Mouse (Mus musculus) midbrain, embryonic 14.5 days (tissue): ENCODE measurements around the gene Ppip5k1. TPM values are rescaled to one million over a fixed set of nuclear protein-coding genes. Genes with fewer than 3 reads are reported as not detected.
A peak's percentile ranks its signal among the peaks of the same experiment; 100 is the strongest.

Source experiments
- ATAC-seq: fragments of 200-750 bp; cut with Nextera tagmentation; 2 replicates; pipeline ENCODE4 v1.8.0; 2017; ENCODE audit warnings: moderate number of reproducible peaks, moderate library complexity; ENCODE audit not compliant: low FRiP score, low TSS enrichment
- DNase-seq: peaks from one replicate; pipeline ENCODE4 v3.0.0-alpha.2; 2015
- H3K27ac ChIP-seq: fragments of 300-500 bp; sonication (generic); replicated peaks from 2 replicates; pipeline ENCODE4 v1.5.1; 2014; ENCODE audit warnings: mild to moderate bottlenecking, low read depth, low read length, moderate library complexity
- H3K27me3 ChIP-seq: fragments of 300-500 bp; sonication (generic); 2 replicates; pipeline ENCODE4 v1.6.1; 2014; ENCODE audit warnings: low read length, control low read depth, mixed read lengths; ENCODE audit not compliant: control insufficient read depth, insufficient read depth
- H3K36me3 ChIP-seq: fragments of 300-500 bp; sonication (generic); 2 replicates; pipeline ENCODE4 v1.6.1; 2014; ENCODE audit warnings: low read length, control low read depth; ENCODE audit not compliant: control insufficient read depth, insufficient read depth
- H3K4me1 ChIP-seq: fragments of 300-500 bp; sonication (generic); 2 replicates; pipeline ENCODE4 v1.6.1; 2014; ENCODE audit warnings: mild to moderate bottlenecking, antibody characterized with exemption, low read length, control low read depth; ENCODE audit not compliant: control insufficient read depth, insufficient read depth
- H3K4me2 ChIP-seq: fragments of 300-500 bp; sonication (generic); 2 replicates; pipeline ENCODE4 v1.6.1; 2014; ENCODE audit warnings: mild to moderate bottlenecking, low read length, moderate library complexity
- H3K4me3 ChIP-seq: fragments of 300-500 bp; sonication (generic); replicated peaks from 2 replicates; pipeline ENCODE4 v1.5.1; 2014; ENCODE audit warnings: low read depth, low read length
- H3K9ac ChIP-seq: fragments of 300-500 bp; sonication (generic); replicated peaks from 2 replicates; pipeline ENCODE4 v1.6.1; 2014; ENCODE audit warnings: mild to moderate bottlenecking, low read length, moderate library complexity
- H3K9me3 ChIP-seq: fragments of 300-500 bp; sonication (generic); 2 replicates; pipeline ENCODE4 v1.6.1; 2016; ENCODE audit warnings: low read length, control low read depth, mixed read lengths; ENCODE audit not compliant: control insufficient read depth
- WGBS: fragments of 180-500 bp; shearing (Covaris S2); extraction: QIAGEN DNeasy Blood & Tissue Kit; methylation state at CpG from one replicate; pipeline ENCODE4 v1.1.7; 2014; 5-methylcytosine and 5-hydroxymethylcytosine counted together
- polyA plus RNA-seq: library from polyadenylated mRNA; unstranded; fragments of >200 nt; fragmentation: Nextera tagmentation; extraction: Ambion mirVana; gene quantifications from 2 replicates; pipeline ENCODE4 v1.2.1, GENCODE M21; 2014

Ppip5k1 gene
- polyA plus RNA-seq, 1 experiment from 2014 or later: 19.7 TPM

DNA sequence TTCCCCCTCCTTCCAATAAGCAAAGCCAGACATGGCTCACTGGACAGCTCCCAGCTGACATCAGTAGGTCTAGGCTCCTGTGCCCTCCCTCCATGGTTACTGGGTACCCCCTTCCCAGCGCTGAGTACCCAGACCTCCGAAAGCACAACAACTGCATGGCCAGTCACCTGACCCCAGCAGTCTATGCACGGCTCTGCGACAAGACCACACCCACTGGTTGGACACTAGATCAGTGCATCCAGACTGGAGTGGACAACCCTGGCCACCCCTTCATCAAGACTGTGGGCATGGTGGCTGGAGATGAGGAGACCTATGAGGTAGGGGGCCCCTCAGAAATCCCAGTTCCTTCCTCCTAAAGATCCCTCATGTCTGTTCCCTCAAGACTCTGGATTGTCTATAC lies 4.3 kb upstream of the Ppip5k1 start:
- Histone ChIP-seq H3K9ac (no peak overlapping the region), H3K9me3 (no peaks in the 10 kb centered on the region), H3K27me3 (peaks cover 9% of the 10 kb centered on the region; the same call in 1 of the 2 replicates), H3K4me3 (0 out of 2 replicates have a peak overlapping the region, but pooled peaks have one; percentile 2), H3K36me3 (no peaks in the 10 kb centered on the region), H3K4me2 (peak overlapping the region; percentile 62), H3K4me1 (peaks cover 7% of the 10 kb centered on the region), H3K27ac (no peak overlapping the region)
- no peak for ATAC-seq
- WGBS: 44% methylated on average over 4 of the region's 4 CpGs
- no peak for DNase-seq

DNA sequence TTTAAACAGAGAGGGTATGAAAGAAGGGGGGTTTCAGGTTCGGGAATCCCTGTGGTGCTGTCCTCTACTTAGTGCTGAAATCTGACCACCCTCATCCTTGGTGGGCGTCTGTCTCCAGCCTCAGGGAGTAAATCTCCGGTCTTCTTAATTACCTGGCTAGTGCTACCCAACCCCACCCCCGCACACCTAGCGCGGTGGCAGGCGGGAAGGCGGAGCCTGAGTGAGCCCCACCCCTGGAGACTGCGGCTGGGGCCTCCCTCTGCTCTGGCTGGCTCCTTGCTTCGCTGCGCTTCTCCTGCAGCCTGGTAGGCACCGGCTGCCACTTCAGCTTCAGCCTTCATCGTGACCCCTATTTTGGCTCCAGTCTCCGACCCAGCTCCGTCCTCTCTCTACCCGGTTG lies 3.2 kb upstream of the Ppip5k1 start:
- Histone ChIP-seq H3K27ac (peak overlapping the region; percentile 39), H3K4me1 (peaks cover 14% of the 10 kb centered on the region), H3K36me3 (no peaks in the 10 kb centered on the region), H3K4me2 (peak overlapping the region; percentile 62), H3K9ac (peak overlapping the region; percentile 65), H3K9me3 (no peaks in the 10 kb centered on the region), H3K4me3 (peak overlapping the region; percentile 45), H3K27me3 (peaks cover 9% of the 10 kb centered on the region; the same call in 1 of the 2 replicates)
- peak; percentile 62; the same call in 1 of the 2 replicates for ATAC-seq
- DNase-seq: peak; percentile 80
- WGBS: 0% methylated on average over 16 of the region's 16 CpGs

DNA sequence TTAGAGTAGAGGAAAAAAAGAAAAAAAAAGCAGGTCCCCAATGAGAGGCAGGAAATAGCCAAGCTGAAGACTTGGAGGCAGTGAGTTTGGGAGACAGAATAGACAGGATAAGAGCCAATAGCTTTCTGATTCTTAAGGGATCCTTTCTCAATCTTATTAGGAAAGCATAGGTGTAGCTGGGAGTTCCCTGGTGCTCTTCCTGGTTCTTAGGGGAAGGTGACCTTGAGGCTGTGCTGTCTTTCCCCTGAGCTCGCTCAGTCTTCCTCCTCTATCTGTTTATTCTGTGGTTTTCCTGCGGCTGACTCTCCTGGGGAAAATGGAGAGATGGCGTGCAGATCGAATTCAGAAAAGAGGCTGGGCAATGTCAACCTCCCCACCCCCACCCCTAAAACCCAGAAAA lies 2.8 kb upstream of the Ppip5k1 start:
- H3K9ac ChIP-seq: peak overlapping the region; percentile 65
- no peaks in the 10 kb centered on the region for H3K9me3 ChIP-seq
- H3K27me3 ChIP-seq: peaks cover 9% of the 10 kb centered on the region; the same call in 1 of the 2 replicates
- WGBS: 5% methylated on average over 4 of the region's 4 CpGs
- H3K4me2 ChIP-seq: peak overlapping the region; percentile 62
- peak overlapping the region; percentile 45 for H3K4me3 ChIP-seq
- H3K27ac ChIP-seq: 0 out of 2 replicates have a peak overlapping the region, but pooled peaks have one; percentile 20
- H3K4me1 ChIP-seq: peaks cover 14% of the 10 kb centered on the region
- DNase-seq: no peak
- no peaks in the 10 kb centered on the region for H3K36me3 ChIP-seq
- ATAC-seq: no peak

DNA sequence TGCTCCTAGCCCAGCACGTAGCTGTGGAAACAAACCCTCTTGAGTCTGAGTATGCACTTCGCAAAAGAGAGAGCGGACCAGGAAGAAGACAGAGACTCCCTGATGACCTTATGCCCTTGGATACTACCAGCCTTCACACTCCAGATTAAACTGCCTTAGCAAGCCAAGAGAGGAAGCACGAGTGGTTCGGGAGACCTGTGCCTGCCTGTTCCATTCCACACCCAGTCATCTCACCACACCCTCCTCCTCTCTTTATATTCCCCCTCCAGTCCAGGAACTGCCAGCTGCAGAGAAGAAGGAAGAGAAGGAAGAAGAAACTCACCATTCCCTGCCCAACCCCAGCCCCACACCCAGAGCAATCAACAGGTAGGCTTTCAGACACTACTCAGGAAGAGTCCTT lies 2.3 kb upstream of the Ppip5k1 start, which contains the start of gene Ckmt1:
Gene Ckmt1, plus strand, starts transcription at position 221 of the 400 bp plus-strand sequence.
- H3K36me3 ChIP-seq: no peaks in the 10 kb centered on the region
- peak within 1 kb of the TSS; percentile 65 for H3K9ac ChIP-seq
- H3K27me3 ChIP-seq: peaks cover 9% of the 10 kb centered on the region; the same call in 1 of the 2 replicates
- peak within 1 kb of the TSS; percentile 39 for H3K27ac ChIP-seq
- peak within 1 kb of the TSS; percentile 45 for H3K4me3 ChIP-seq
- DNase-seq: no peak
- H3K4me1 ChIP-seq: peaks cover 14% of the 10 kb centered on the region
- H3K9me3 ChIP-seq: no peaks in the 10 kb centered on the region
- no peak for ATAC-seq
- peak within 1 kb of the TSS; percentile 62 for H3K4me2 ChIP-seq
- 63% methylated on average over 5 of the region's 5 CpGs for WGBS

DNA sequence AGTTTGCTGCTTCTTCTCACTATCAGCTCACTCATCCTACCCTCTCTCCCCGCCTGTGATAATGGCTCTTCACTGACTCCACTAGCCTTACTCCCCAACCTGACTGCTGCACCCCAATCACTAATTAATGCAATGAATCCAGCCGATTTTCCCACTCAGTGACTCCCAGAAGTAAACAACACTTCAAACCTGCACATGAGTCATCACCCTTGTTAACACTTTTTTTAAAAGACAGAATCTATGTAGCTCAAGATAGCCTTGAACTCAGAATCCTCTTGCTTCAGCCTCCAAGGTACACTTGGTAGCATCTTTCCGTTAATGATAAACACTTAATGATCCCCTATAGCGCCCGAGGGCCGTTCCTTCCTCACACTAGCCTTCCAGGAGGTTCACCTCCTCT lies 818 bp downstream of the Ppip5k1 start:
- peak overlapping the region; percentile 87 for H3K27ac ChIP-seq
- ATAC-seq: no peak
- peak overlapping the region; percentile 58 for H3K4me3 ChIP-seq
- peaks cover 9% of the 10 kb centered on the region; the same call in 1 of the 2 replicates for H3K27me3 ChIP-seq
- H3K4me1 ChIP-seq: peaks cover 14% of the 10 kb centered on the region
- H3K9me3 ChIP-seq: no peaks in the 10 kb centered on the region
- H3K36me3 ChIP-seq: peaks cover 3% of the 10 kb centered on the region
- DNase-seq: no peak
- 6% methylated on average over 6 of the region's 6 CpGs for WGBS
- H3K9ac ChIP-seq: peak overlapping the region; percentile 75
- peak overlapping the region; percentile 55 for H3K4me2 ChIP-seq

DNA sequence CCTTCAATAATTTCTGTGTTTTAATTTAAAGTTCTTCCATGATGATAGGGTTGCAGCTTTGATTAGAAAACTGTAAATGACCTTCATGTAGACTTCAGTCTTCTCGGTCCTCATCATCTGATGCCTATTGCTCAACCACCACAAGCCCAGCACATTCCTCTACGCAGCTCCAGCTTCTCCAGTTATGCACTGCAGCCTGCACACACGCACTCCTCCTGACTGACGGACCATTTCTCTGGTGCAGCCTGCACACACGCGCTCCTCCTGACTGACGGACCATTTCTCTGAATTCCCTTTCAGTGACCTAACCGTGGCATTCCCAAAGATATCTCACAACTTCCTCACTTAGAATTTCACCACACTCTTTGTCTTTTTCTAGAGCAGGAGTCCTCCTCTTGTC lies 2.0 kb downstream of the Ppip5k1 start:
- DNase-seq (no peak), ATAC-seq (no peak)
- H3K4me1 ChIP-seq: peaks cover 11% of the 10 kb centered on the region
- no peak overlapping the region for H3K27ac ChIP-seq
- peaks cover 9% of the 10 kb centered on the region; the same call in 1 of the 2 replicates for H3K27me3 ChIP-seq
- WGBS: 66% methylated on average over 8 of the region's 8 CpGs
- H3K36me3 ChIP-seq: peaks cover 15% of the 10 kb centered on the region
- H3K9me3 ChIP-seq: no peaks in the 10 kb centered on the region
- H3K4me3 ChIP-seq: no peak overlapping the region
- H3K9ac ChIP-seq: no peak overlapping the region
- no peak overlapping the region for H3K4me2 ChIP-seq

DNA sequence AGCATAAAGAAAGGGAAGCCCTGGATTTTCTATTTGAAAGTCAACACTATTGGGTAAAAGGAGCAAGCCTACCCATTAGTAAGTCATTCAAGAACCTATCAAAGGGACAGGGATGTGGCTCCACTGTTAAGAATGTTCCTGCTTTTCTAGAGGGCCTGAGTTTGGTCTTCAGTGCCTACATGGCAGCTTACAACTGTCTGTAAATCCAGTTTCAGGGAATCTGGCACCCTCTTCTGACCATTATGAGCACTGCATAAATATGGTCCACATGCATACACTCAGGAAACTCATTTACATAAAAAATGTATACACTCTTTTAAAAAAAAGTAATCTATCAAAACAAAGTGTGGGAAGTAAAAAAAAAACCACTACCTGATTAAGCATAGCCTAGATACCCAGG lies 16.1 kb downstream of the Ppip5k1 start:
- Histone ChIP-seq H3K27ac (no peak overlapping the region), H3K27me3 (no peaks in the 10 kb centered on the region), H3K36me3 (peaks cover 36% of the 10 kb centered on the region), H3K9me3 (no peaks in the 10 kb centered on the region), H3K9ac (no peak overlapping the region), H3K4me3 (no peak overlapping the region), H3K4me1 (no peaks in the 10 kb centered on the region), H3K4me2 (no peak overlapping the region)
- DNase-seq (no peak), ATAC-seq (no peak)

DNA sequence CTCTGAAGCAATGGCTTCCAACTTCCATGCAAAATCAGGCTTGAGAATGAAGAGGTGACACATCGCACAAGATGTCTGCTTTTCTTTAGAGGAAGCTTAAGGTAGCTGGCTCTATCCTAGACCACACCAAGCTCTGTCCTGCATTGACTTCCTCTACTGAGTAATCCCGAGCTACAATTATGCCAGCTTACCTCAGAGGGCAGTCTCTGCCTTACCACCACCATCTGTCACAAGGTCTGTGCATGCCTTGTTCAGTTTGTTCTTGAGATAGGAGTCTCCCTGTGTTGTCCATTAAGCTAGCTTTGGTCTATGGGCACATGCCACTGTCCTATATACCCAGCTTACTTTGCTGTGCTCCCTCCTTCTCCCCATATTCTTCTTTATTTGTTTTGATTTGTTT lies 25.7 kb downstream of the Ppip5k1 start:
- Histone ChIP-seq H3K4me2 (no peak overlapping the region), H3K9ac (no peak overlapping the region), H3K4me1 (no peaks in the 10 kb centered on the region), H3K9me3 (no peaks in the 10 kb centered on the region), H3K4me3 (no peak overlapping the region), H3K27me3 (no peaks in the 10 kb centered on the region), H3K36me3 (peaks cover 28% of the 10 kb centered on the region), H3K27ac (no peak overlapping the region)
- 90% methylated on average over 2 of the region's 2 CpGs for WGBS
- ATAC-seq (no peak), DNase-seq (no peak)

DNA sequence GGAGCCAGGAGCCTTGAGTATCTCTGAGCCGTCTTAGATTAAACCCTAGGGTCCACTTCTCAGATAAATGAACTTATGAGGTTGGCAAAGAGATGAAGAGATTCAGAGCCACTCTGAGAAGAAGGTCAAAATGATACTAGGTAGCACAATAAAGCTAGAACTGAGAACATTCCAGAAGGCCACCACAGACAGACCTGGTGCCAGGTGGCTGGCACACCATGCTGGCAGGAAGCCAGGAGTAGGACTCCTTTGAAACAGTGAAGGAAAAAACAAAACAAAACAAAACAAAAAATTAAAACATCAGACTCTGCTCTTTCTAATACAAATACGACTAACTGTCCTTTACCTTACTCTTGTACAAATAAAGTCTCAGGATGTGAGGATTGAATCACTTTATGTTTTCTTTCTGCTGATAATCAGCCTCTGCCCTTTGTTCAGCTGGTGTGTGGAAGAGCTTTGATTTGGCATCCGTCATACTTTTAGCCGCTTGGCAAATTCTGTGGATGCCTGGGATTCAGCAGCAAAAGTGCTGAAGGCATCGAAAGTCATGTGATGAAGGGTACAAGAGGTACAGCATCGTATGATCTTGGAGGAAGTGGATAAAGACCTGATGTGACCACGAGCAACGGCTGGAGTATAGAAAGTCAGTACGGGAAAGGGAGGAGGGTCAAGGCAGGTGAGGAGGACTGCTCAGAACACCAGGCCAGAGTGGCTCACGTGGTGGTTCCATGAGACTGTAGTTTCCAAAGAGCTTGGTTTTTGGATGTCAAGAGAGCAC lies 31.3 kb downstream of the Ppip5k1 start:
- H3K9ac ChIP-seq: no peak overlapping the region
- no peaks in the 10 kb centered on the region for H3K4me1 ChIP-seq
- no peak overlapping the region for H3K4me3 ChIP-seq
- no peaks in the 10 kb centered on the region for H3K27me3 ChIP-seq
- 93% methylated on average over 10 of the region's 10 CpGs for WGBS
- DNase-seq (no peak), ATAC-seq (no peak)
- no peak overlapping the region for H3K27ac ChIP-seq
- H3K9me3 ChIP-seq: no peaks in the 10 kb centered on the region
- peaks cover 13% of the 10 kb centered on the region; the same call in 1 of the 2 replicates for H3K36me3 ChIP-seq
- no peak overlapping the region for H3K4me2 ChIP-seq
